Mouse (Mus musculus): ENCODE data around the gene Nectin2.

The Nectin2 gene

GRCm38 (mm10) chr7:19745971-19746370, 4.3 kb downstream of the Nectin2 start:
- in situ Hi-C loops (cut with MboI; ENCODE audit: low sequenced_read_pairs): no loop called here

- in situ Hi-C loops (cut with MboI; ENCODE audit: low sequenced_read_pairs): no loop called here
Observed at GRCm38 (mm10) chr7:19744590-19745385, 5.5 kb downstream of the Nectin2 start.

GRCm38 (mm10) chr7:19743791-19744190, 6.5 kb downstream of the Nectin2 start:
- in situ Hi-C loops (cut with MboI; ENCODE audit: low sequenced_read_pairs): no loop called here

GRCm38 (mm10) chr7:19742468-19742867, 7.8 kb downstream of the Nectin2 start:
- in situ Hi-C loops (cut with MboI; ENCODE audit: low sequenced_read_pairs): no loop called here

- in situ Hi-C loops (cut with MboI; ENCODE audit: low sequenced_read_pairs): no loop called here
Observed at GRCm38 (mm10) chr7:19741329-19742031, 8.8 kb downstream of the Nectin2 start.

- in situ Hi-C loops (cut with MboI; ENCODE audit: low sequenced_read_pairs): no loop called here
Observed at GRCm38 (mm10) chr7:19740269-19740668, 10.0 kb downstream of the Nectin2 start.

GRCm38 (mm10) chr7:19738771-19739170, 11.5 kb downstream of the Nectin2 start:
- in situ Hi-C loops (cut with MboI; ENCODE audit: low sequenced_read_pairs): no loop called here

- in situ Hi-C loops (cut with MboI; ENCODE audit: low sequenced_read_pairs): no loop called here
Observed at GRCm38 (mm10) chr7:19736389-19737057, 13.8 kb downstream of the Nectin2 start.

GRCm38 (mm10) chr7:19734178-19734666, 16.1 kb downstream of the Nectin2 start:
- in situ Hi-C loops (cut with MboI; ENCODE audit: low sequenced_read_pairs): no loop called here

- in situ Hi-C loops (cut with MboI; ENCODE audit: low sequenced_read_pairs): no loop called here
Observed at GRCm38 (mm10) chr7:19726541-19726940, 23.7 kb downstream of the Nectin2 start.

GRCm38 (mm10) chr7:19724167-19724566, 26.1 kb downstream of the Nectin2 start:
- in situ Hi-C loops (cut with MboI; ENCODE audit: low sequenced_read_pairs): no loop called here

GRCm38 (mm10) chr7:19722754-19723195, 27.5 kb downstream of the Nectin2 start:
- in situ Hi-C loops (cut with MboI; ENCODE audit: low sequenced_read_pairs): no loop called here

- in situ Hi-C loops (cut with MboI; ENCODE audit: low sequenced_read_pairs): no loop called here
Observed at GRCm38 (mm10) chr7:19719200-19719599, 31.1 kb downstream of the Nectin2 start.

GRCm38 (mm10) chr7:19718297-19718952, 31.9 kb downstream of the Nectin2 start:
- in situ Hi-C loops (cut with MboI; ENCODE audit: low sequenced_read_pairs): no loop called here

- in situ Hi-C loops (cut with MboI; ENCODE audit: low sequenced_read_pairs): no loop called here
Observed at GRCm38 (mm10) chr7:19717346-19717745, 32.9 kb downstream of the Nectin2 start.

- in situ Hi-C loops (cut with MboI; ENCODE audit: low sequenced_read_pairs): no loop called here
Observed at GRCm38 (mm10) chr7:19716822-19717221, 33.5 kb downstream of the Nectin2 start.

GRCm38 (mm10) chr7:19716055-19716682, 34.1 kb downstream of the Nectin2 start:
- in situ Hi-C loops (cut with MboI; ENCODE audit: low sequenced_read_pairs): no loop called here

GRCm38 (mm10) chr7:19715239-19716054, 34.8 kb downstream of the Nectin2 start, which contains the start of gene Tomm40:
Tomm40 (minus strand) TSS chr7:19715438.
- in situ Hi-C loops (cut with MboI; ENCODE audit: low sequenced_read_pairs): no loop called here

- in situ Hi-C loops (cut with MboI; ENCODE audit: low sequenced_read_pairs): no loop called here
Observed at GRCm38 (mm10) chr7:19714836-19715235, 35.4 kb downstream of the Nectin2 start.
